Mouse (Mus musculus) gastrocnemius, postnatal 25 days (tissue): ENCODE data around the gene Exosc8. TPM values are rescaled to one million over a fixed set of nuclear protein-coding genes. Genes with fewer than 3 reads are reported as not detected.
"Not testable (repeated sequence)": the region's sequence is repeated elsewhere in the genome, so short reads cannot be mapped to it uniquely, and the experiment has no call there.

Experiments
- DNase-seq: peaks from one replicate; pipeline ENCODE4 v3.0.0; 2022
- total RNA-seq, 2 experiments: library from RNA; stranded (reverse); gene quantifications; 1 replicate in 1 of 2; 2 replicates in 1 of 2; pipeline ENCODE4 v1.2.3; 2021

The Exosc8 gene
- total RNA-seq, 2 experiments from 2014 or later, result 8.9 to 9.8 TPM

- no peak for DNase-seq
These were observed 1.1 kb upstream of the Exosc8 start for GRCm38 (mm10) chr3:54736101-54736927.

- peak; percentile 88 for DNase-seq
These were observed 564 bp downstream of the Exosc8 start for GRCm38 (mm10) chr3:54734411-54735246.

GRCm38 (mm10) chr3:54732371-54732770, 2.8 kb downstream of the Exosc8 start:
- no peak for DNase-seq

GRCm38 (mm10) chr3:54731626-54732150, 3.5 kb downstream of the Exosc8 start:
- no peak for DNase-seq

GRCm38 (mm10) chr3:54728100-54728499, 7.1 kb downstream of the Exosc8 start:
- DNase-seq, result no peak

DNA sequence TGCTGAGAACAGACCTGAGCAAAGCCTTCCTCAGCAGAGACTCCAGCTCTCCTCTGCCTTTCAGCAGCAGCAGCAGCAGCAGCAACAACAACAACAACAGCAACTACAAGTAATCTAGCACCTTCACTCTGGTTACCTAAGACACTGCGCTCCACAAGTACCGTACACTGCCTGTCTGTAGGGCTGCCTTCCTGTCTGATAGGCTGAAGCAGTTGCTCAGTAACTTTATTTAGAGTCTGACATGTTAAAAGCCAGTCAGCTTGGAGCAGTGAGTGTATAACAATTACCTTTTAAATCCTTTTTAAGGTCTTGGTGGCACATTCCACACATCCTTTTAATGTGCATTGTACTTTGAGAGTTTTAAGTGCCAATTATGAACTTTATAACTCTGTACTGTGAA, 7.6 kb downstream of the Exosc8 start:
- DNase-seq, result no peak

DNA sequence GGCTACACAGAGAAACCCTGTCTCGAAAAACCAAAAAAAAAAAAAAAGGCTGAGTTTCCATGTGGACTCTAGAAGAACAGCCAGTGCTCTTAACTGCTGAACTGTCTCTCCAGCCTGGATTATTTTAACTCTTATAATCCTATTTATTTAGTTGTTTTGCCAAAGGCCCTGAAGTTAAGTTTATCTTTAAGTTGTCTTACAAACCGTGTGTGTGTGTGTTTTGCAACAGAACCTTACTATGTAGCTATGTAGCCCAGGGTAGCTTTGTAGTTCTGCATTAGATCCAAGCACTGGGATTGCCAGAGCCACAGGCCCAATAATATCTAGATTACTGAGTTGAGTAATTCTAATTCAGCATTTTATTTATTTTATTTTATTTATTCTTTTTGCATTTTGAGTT, 9.8 kb downstream of the Exosc8 start:
- no peak for DNase-seq

GRCm38 (mm10) chr3:54723741-54724500, 11.3 kb downstream of the Exosc8 start:
- no peak for DNase-seq

GRCm38 (mm10) chr3:54718947-54719346, 16.2 kb downstream of the Exosc8 start:
- no peak for DNase-seq

- DNase-seq, result no peak
These were observed 17.8 kb downstream of the Exosc8 start for GRCm38 (mm10) chr3:54717348-54717747.

GRCm38 (mm10) chr3:54715461-54715860, 19.7 kb downstream of the Exosc8 start:
- no peak for DNase-seq

DNA sequence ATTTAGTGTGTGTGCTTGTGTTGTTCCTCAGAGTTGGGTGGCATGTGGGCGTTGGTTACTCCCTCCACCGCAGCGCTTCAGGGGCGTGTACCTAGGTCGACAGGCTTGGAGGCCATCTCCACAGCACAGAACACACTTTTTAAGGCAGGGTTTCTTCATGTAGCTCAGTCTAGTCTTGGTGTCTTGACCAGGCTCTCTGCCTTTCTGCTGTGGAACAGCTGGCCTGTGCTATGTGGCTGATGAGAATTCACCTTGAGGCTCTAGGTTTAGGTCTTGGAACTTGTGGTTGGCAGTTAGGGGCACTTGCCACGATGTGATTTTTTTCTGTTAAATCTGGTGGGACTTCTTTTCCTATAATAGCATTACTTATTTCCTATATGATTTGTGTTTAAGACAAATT, 20.9 kb downstream of the Exosc8 start, which contains the start of gene Gm21958:
TSS of gene Gm21958 (minus strand) at position 101 of the 400 bp plus-strand sequence.
- DNase-seq, result no peak

DNA sequence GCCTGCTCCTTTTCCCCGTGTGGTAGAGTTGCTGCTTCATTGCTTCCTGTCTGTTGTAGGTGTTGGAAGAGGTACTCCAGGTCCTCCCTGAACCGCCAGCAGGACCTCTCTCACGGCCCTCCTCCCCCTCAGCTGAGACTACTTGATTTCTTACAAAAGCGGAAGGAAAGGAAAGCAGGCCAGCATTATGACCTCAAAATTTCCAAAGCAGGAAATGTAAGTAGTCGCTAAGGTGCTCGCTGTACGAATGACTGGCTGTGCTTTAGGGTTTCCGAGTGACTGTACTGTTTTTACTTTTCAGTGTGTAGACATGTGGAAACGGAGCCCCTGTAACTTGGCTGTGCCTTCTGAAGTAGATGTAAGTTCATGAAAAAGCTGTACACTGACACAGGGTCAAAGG, 26.2 kb downstream of the Exosc8 start:
- DNase-seq, result no peak

DNA sequence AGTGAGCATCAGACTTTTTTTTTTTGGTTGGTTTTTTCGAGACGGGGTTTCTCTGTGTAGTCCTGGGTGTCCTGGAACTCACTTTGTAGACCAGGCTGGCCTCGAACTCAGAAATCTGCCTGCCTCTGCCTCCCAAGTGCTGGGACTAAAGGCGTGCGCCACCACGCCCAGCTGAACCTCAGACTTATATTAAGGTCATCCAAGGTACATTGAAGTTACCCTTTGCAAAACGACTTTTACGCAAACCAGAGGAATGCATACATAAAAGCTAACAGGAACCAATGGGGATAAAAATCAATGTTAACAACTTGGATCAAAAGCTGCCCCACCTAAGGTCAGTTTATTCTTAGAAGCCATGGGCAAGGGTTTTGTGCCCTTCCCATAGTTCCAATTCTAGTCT, 31.1 kb downstream of the Exosc8 start:
- not testable (repeated sequence) for DNase-seq

DNA sequence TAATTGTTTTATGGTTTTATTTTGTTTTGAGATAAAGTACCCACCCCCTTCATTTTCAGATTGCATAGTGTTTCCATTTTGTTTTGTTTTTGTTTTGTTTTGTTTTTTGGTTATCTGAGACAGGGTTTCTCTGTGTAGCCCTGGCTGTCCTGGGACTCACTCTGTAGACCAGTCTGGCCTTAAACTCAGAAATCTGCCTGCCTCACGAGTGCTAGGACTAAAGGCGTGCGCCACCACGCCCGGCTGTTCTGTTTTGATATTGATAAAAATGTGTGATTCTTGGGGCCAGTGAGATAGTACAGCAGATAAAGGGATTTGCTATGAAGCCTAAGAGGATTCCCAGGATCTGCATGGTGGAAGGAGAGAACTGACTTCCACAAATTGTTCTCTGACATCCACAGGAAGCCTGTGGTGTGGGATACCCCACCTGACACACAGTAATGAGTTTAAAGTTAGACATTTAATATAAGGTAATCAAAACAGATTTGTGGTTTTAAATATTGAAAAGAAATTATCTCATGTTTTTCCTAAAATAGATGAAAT, 35.4 kb downstream of the Exosc8 start:
- no peak for DNase-seq

DNA sequence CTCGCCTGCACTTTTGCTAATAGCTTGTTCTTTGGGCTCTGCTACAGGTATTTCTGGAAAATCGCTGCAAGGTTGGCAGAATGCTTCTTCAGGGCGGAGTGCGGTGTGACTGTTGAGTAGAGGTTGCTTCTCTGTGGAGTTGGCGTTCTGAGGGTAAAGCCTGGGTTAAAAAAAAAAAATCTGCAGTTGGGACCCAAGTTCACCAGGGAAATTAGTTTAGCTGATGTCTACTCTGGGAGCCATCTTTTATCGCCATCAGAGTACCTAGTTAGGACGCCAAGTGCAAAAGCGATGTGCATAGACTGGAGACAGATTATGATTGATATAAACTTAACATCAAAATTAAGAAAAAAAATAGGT, 42.2 kb downstream of the Exosc8 start:
- DNase-seq, result no peak

DNA sequence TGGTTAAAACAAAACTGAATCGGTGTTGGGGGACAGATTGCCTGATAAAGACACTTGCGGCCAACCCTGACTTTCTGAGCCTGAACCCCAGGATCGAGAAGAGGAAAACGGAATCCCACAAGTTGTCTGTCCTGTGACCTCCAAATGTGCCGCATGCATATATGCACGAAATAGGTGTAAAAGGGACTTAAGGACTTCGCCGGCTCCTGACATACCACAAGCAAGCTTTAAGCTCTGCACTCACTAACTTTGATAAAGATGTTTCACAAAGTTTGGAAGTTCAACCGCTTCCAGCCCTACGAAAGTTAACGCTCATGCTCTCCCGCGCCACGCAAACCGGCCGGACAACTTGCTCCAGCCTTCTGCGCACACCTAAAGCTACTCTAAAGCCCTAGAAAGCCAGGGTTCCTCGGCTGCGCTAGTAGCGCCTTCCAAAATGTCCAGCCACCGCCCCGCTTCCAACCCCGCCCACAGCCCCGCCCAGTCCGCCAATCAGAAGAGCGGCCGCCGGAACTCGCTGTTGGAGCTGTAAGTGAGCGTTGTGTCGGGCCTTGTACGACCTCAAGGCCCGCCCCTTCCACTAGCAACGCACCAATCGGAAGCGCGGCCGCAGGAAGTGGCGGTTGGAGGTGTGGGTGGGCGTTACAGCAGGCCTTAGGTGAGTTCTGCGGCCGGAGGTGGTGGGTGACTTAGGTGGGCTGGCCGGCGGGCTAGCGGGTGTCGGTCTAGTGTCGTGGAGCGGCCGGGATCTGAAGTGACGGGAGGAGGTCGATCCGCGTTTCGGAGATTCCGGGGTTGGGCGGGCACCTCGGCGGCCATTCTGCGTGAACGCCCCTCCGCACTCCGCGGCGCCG, 42.8 kb downstream of the Exosc8 start, which contains the start of gene Supt20:
TSS of gene Supt20 (plus strand) at position 606 of the 854 bp plus-strand sequence.
- peak; percentile 95 for DNase-seq

DNA sequence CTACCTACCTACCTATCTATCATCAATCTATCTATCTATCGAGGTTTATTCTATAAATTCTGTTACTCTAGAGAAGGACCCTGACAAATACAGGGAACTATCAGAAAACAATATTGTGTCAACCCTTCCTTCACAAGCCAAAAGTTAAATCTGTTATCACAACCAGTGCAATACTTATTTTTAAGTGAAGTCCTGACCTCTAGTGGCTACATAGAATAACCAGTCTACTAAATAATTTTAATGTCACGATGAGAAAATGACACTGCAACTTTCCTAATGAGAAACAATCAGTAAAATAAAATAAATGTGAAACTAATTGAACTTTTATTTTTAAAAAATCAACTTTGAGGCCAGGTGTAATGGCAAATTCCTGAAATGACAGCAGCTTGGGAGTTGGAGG, 46.1 kb downstream of the Exosc8 start:
- DNase-seq, result no peak

- no peak for DNase-seq
These were observed 47.9 kb downstream of the Exosc8 start for GRCm38 (mm10) chr3:54687245-54687644.

- DNase-seq, result no peak
These were observed 50.0 kb downstream of the Exosc8 start for GRCm38 (mm10) chr3:54685202-54685601.
